Mouse (Mus musculus): ENCODE results near the gene Katnal1.

Katnal1 gene

DNA sequence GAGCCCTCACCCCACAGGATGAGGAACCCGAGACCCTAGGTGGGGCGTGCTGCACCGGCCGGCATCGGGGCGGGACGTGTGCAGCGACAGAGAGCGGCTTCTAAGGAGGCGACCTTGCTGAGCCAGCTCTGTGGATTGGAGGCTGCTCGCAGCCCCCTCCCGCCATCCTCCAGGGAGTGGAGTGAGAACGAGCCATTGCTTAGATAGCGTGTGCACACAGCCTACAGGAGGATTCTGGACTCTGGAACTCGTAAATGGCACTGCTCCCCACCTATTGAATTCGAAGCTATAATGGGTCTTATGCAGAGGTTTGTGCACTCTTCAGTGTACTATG, at the start of gene Katnal1:
TSS of gene Katnal1 (minus strand) at position 205 of the 334 bp plus-strand sequence.
- in situ Hi-C loops (cut with MboI) = no loop called here

DNA sequence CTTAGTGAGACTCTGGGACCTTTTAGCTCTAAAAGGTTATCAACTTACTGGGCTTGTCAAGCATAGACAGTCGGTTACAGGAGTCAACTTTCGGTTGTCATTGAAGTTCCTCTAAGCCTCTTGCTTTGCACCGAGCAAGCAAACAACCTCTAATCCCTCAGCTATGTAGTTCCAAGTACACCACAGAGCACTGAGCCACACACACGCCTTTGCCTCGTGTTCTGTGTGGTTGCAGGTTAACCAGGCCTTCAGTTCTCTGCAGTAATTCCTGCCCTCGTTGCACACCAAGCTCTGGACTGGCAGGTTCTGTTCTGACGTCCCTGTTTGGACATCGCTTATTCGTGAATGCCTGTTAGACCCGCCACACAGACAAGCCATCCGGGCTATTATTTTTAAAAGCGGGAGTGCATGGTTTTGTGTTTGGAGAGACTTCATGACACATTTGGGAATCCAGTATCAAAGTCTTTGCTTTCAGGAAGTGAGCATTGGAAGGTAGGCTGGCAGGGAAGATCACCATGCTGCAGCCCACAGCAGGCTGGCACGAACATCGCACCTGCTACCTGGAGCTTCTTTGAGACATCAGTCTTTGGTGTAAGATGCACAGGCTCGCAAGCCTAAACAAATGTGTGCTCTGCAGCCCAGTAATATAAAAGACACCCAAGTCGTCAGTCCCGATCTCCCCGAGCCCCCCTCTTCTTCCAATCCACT, 49.5 kb upstream of the Katnal1 start:
- in situ Hi-C loops (cut with MboI) = no loop called here

DNA sequence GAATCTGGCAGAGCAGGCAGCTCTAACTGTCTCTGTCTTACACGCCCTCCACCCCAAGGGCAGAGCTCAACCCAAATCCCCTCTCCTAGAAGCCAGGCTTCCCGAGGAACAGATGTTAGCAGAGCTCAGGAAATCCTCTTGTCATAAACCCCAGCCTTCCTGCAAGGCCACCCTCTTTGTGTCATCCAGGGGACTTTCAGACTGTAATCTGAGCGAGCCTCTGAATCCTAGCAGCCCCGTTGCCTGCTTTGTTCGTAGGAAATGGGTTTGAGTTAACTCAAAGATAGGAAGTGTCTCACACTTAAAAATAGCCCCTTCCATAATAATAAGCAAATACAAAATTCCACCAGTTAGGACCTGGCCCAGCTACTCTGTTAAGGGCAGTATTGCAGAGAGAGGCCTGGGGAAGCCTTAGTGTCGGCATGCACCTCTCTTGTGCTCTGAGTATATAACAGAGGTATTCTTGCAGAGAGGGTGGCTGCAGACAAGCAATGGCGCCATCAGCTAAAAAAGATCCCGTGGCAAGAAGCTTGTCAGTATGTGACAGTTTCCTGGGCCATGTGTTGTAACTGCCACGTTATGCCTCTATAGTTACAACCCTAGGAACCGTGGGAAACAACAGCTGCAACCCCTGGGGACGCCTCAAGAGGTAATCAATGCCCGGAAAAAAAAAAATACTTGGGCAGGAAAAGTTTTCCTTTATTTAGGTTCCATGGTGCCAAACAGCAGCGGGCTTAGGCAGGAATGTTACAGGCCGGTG, 48.8 kb upstream of the Katnal1 start:
- in situ Hi-C loops (cut with MboI) = no loop called here

DNA sequence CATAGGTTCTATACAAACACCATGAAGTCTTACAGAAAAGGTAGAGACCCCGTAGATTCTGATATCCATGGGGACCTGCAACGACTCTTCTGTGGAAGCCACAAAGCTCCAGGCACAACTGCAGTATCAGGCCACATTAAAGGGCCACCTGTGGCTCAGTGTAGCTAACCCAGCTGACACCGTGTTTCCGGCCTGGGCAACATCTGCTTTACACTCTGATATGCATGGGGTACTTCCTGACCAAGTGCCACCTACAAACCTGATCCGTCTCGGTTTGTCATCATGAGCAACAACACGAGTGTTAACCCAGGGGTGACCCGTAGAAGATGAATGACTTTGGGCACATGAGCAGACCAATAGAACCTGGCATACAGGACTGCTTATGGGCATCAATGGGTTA, 47.8 kb upstream of the Katnal1 start:
- in situ Hi-C loops (cut with MboI) = no loop called here

DNA sequence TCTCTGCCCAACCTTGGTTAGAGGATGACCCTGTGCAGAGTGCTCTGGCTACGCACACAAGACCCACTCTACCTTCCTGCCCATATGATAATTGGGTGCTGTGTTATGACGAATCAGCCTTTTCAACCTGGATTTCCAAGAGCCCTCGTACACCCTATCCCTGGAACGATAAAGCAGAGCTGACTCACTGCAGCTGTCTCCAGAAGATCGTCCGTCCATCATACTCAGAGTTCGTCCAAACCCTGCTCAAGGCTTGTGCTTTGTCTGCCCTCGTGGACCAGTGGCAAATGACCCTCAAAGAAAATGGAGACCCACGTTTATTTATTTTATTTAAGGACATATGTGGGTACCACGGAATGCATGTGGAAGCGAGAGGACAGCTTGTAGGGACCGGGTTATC, 45.9 kb upstream of the Katnal1 start:
- in situ Hi-C loops (cut with MboI) = no loop called here

DNA sequence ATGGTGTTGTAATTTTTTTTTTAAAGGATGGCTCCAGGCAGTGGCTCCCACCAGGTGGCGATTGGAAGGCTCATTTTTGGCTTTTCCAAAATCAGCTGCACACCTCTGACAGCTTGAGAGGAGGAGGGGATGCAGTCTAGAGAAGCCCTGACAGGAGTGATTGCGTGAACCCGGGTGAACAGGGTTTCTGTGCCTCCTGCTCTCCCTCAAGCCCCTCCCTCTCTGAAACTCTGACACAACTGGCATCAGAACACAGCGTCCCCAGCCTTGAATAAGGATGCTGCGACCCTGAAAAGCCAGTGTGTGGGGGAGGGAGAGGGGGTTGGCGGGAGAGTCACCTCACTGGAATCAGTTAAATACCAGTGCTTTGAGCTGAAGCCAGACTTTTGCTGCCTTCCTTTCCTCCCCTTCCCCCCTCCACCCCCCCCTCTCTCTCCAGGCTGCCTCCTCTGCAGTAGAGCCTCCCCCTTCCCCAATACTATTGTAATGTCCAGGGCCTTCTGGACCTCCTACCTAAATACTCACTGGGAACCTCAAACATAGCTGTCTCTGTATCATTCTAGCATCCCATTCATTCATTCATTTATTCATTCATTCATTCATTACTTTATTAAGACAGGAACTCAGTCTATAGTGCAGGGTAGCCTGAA, 44.0 kb upstream of the Katnal1 start:
- in situ Hi-C loops (cut with MboI) = no loop called here

DNA sequence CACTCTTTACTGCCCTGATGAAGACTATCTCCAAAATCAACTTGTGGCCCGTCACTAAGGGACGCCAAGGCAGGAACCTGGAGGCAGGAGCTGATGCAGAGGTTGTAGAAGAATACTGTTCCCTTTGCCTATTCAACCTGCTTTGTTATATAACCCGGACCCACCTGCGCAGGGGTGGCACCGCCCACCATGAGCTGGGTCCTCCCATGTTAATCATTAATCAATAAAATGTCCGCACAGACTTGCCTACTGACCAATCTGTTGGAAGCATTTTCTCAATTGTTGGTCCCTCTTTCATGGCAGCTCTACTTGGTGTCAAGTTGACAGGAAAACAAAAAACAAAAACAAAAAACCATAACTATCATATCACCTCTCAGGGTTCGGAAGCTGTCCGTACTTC, 43.0 kb upstream of the Katnal1 start:
- in situ Hi-C loops (cut with MboI) = no loop called here

DNA sequence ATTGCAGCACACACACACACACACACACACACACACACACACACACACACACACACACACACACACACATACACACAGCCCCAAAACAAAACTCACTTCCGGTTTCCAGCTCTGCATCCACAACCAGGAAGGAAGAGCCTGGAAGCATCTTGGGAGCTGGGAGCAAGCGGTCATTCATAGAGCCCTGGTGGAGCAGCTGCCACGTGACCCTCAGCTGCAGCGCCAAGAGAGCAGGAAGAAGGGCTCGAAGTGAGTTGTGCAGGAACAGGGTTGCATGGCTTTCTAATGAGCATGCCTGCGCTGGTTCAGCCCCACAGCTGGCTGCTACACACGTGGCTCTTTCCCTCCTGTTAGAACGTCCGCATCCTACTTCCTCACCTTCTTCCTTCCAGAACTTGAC, 40.5 kb upstream of the Katnal1 start:
- in situ Hi-C loops (cut with MboI) = no loop called here

DNA sequence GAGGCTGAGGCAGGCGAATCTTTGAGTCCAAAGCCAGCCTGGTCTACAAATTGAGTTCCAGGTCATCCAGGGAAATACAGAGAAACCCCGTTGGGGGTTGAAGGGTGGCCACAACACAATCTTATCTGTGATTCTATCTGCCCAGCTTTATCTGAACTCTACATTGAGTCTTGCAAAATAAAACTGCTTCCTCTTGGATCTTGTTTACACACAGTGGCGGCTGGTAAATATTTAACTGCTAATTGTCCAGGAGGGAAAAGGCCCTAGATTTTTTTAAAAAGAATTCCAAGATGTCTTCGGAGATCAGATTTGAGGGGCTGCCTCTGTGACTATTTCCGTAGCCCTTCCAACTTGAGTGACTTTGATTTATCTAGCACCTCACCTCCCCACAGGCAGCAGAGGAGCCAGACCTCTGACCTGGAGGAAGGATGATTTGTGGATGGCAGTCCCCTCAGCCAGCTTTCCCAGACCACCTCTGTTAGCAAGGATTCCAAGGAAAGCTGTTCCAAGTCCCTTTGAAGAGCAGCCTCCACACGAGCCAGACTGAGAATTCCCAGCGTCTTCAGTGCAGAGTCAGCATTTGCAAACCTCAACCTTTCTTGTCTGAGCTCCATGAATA, 39.9 kb upstream of the Katnal1 start:
- in situ Hi-C loops (cut with MboI) = no loop called here

DNA sequence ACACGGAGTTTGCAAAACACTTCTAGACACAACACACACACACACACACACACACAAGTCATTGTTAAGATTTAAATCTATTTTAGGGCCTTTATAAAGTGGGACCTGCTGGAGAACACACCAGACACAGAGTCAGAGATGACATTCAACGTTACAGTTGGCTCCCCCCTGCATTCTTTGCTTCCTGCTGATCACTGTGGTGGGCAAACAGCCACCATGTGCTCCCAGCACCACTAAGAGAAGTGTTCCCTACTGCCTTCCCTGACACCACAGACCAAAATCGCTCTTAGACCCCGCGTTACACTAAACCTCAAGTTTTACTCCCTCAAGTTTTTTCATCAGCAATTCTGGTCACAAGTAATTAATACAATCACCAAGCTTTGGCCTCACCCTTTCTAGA, 39.1 kb upstream of the Katnal1 start:
- in situ Hi-C loops (cut with MboI) = no loop called here

DNA sequence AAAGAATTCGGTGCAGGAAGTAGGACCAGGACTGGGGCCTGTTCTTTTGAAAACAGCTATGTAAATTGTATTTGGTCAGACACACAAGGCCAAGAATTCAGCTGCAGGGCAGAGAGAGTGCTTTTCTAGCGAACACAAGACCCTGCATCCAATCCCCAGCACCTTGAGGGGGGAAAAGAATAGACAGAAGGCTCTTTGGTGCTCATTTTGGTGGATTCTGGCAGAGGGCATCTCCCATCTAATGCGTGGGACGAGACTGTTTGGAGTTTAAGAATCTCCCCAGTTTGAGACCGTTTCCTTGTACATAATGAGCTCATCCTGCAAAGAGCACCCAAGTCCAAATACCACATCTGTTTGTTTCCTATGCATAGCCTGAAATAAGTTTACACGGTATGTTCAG, 37.3 kb upstream of the Katnal1 start:
- in situ Hi-C loops (cut with MboI) = no loop called here

DNA sequence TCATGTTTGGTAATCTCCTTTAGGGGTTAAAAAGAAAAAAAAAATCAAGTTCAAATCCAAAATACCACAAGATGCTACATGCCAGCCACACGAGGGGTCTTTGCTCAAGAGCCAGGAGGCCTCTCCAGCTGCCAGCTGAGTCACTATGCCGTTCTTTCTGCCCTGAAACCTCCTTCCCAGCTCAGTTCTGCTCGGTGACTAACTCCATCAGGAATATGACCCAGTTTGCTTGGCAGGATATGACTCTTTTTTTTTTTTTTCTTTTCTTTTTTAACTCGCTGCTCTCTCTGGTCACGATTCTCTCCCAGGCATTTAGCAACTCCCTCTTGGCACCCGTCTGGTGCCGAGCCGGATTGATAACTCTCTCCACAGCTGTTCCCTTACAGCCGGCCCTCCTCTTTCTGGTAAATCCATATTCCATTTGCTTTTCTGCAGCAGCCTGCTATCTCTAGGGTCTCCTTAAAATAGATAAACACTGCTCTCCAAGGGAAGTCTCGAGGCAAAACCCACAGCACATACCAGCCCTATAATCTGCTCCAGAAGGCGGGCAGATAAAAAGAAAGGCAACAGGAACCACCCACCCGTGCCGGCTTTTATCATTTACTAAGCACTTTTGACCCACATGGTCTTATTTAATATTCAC, 36.7 kb upstream of the Katnal1 start:
- in situ Hi-C loops (cut with MboI) = no loop called here

DNA sequence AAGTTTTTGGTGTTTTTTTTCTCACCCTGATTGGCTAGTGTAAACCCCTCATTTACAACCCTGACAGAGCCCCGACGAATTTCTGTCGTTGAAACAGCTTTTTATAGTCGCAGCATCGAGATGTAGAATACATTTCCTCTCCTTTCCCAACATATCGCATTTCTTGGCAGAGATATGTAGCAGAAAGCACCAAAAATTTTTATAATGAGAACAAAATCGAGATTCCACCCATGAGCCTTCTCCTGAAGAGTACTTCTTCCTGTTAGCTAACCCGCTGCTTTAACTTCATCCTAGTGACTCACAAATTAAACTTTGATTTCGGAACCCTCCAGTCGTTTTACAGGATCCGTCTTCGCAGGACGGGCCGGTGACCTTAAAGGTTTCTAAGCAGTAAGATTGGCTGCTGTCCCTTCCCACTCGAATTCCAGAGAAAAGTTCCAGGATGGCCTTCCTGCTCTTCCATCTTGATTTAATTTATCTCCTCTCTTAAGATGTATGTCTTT, 36.0 kb upstream of the Katnal1 start:
- in situ Hi-C loops (cut with MboI) = no loop called here

DNA sequence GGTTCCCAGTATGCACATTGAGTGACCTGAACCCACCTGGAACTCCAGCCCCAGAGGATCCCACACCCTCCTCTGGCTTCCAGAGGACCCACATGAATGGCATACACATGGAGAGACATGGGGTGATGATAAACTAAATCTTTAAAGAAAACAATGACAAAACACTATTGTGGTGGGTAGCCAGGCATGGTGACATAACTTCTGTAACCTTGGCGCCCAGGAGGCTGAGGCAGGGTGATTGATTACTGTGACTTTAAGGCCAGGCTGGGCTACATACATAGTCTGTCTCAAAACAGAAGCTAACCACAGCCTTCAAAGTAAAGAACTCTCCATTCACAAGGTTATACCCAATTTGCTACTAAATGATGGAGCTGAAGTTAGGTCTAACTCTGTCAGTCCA, 35.1 kb upstream of the Katnal1 start:
- in situ Hi-C loops (cut with MboI) = no loop called here

DNA sequence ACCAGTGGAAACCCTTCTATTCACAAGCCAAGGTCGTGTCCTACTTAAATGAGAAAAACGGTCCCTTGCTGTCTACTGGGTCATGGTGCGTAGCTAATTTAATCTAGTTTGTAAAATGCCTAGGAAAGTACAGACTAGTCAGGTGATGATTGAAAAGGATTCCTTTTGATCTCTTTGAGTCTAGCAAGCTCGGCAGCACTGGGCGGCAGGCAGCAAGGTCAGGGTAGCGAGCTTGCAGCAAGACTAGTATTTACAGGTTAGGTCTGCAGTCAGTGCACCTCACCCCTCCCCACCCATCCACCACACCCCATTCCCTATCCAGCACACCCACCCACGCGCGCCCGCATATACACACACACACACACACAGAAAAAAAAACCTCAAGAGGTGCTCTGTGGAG, 31.1 kb upstream of the Katnal1 start:
- in situ Hi-C loops (cut with MboI) = no loop called here

DNA sequence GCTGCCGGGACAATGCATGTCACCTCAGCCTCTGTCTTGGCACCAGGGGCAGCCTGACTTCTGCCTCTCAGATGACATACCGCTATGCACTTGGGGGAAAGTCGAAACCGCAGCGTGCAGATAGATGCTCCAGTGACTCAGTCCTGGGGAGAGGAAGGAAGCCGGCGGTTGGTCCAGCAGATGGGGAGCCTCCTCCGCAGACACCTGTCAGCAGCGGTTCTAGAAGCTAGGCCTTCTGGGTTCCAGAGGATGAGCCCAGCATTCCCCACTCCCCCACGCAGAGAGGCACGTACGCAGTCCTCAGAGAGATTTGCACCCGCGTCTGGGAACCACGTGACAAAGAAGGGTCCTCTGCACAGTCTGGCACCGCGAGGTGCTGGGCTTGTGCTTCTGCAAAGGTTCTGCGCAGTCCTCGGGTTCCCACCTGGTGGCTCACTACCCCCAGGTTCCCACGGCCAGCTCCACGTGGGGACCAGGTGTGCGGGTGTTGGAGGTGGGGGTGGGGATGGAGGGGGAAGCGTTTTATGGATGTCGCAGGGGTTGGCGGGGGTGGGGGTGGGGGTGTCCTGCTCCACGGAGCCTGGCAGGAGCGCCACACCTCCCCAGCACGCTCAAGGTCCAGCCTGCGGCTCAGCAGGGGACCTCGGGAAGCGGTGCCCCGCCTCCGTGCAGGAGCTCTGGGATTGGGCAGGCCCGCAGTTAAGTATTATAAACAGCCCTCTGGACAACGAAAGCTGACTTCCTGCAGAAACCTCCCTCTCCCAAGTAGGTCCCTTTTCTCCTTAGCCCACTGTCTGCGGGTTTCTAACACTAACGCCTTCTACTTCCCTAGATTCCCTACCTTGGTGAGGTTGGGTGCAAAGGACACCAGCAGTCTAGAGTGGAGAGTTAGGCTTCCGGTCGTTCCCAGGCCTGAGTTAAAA, 30.2 kb upstream of the Katnal1 start:
- in situ Hi-C loops (cut with MboI) = no loop called here

DNA sequence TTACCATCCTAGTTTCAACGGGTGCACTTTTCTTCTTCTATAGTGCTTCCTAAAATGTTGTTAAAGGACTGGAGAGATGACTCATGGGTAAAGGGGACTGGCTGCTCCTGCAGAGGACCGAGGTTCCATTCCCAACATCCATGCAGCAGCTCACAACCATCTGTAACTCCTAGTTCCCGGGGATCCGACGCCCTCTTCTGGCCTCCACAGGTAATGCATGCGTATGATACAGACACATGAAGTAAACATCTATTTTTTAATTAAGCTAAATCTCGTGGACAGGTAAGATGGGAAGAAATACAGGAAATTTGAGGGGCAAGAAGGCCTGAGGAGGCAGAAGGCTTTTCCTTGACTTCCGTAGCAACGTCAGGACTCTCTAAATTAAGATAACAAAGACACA, 29.2 kb upstream of the Katnal1 start:
- in situ Hi-C loops (cut with MboI) = no loop called here

DNA sequence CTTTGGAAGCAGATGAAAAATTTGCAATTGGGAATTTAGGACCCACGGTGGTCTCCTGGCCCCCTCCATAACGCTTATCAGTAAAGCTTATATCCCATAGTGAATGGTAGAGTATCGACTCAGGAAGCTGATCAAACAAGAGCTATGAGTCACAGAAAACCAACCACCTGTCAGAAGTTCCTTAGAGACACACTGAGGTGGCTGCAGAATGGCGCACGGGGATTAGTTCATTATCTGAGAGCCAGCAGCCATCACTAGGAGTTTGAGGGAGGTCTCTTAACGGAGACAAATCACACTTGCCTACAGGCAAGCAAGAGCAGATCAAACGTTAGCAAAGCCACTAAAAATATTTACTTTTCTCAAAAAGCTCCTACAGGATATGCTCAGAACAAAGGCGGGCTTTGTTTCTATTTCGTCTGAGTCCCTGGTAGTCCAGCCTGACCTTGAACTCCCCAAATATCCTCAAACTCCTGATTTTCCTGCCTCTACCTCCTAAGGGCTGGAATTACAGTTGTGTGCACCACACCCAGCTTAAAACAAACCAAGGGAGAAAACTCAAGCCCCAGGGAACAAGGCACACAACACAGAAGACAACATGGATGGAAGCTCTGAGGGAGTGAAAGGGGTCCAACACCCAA, 27.9 kb upstream of the Katnal1 start:
- in situ Hi-C loops (cut with MboI) = no loop called here

DNA sequence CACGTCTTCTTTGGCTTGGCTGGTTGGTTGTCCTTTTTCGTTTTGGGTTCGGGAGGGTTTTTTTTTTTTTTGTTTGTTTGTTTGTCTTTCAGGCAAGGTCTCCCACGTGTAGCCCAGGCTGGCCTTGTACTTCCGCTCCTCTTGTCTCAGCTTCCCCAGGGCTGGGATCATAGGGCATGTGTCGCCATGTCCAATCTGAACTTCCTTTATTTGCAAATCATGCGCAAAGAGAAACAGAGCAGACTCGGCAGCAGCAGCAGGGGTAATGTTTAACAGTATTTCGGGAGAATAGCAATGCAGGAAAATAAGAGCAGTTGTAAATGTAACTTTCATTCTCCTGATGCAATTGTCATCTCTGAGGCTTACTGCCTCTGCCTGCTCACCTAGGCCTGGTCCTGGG, 27.0 kb upstream of the Katnal1 start:
- in situ Hi-C loops (cut with MboI) = no loop called here

DNA sequence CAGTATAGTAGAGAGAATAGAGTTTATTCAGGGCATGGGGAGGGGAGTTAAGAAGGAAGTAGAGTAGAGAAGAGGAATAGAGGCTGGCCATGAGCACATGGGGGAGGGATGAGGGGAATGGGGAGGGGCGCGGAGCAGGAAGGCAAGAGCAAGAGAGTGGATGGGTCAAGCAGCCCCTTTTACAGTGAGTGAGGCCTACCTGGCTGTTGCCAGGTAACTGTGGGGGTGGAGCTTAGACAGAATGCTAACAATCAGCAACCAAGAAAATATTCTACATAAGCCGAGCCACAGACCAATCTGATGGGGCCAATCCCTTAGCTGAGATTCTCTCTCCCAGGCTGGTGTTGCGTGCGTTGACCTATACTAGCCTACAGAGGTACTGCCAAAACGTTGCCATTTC, 26.5 kb upstream of the Katnal1 start:
- in situ Hi-C loops (cut with MboI) = no loop called here
